Mouse (Mus musculus): ENCODE data around the gene Eif1. TPM values are rescaled to one million over a fixed set of nuclear protein-coding genes. Genes with fewer than 3 reads are reported as not detected.

The Eif1 gene
- total and polyA plus RNA-seq, 2 experiments from 2014 or later = 76.5 to 1,318 TPM

GRCm38 (mm10) chr11:100311656-100312055 lies 8.0 kb upstream of the Eif1 start:
- Histone ChIP-seq H3K9me3 (ENCODE audit: low read length) (no peaks in the 10 kb centered on the region), H3K4me2 (ENCODE audit: low read depth, low read length) (no peak overlapping the region), H3K9ac (replicated peaks; ENCODE audit: low read length) (no peak overlapping the region), H3K4me1 (ENCODE audit: insufficient read depth, low read length) (no peaks in the 10 kb centered on the region), H3K27ac (peak overlapping the region; percentile 41; the same call in 1 of the 2 replicates), H3K4me3 (ENCODE audit: low read length) (no peak overlapping the region), H3K36me3 (ENCODE audit: insufficient read depth, low read length) (no peaks in the 10 kb centered on the region), H3K27me3 (ENCODE audit: insufficient read depth, low read length) (no peaks in the 10 kb centered on the region)
- no peak for ATAC-seq
- no peak for TF ChIP-seq CTCF (IDR thresholded peaks at IDR 0.05; ENCODE audit: low read depth)
- no peak for DNase-seq (ENCODE audit: low spot score)
- WGBS = 74% methylated on average over 1 of the region's 1 CpGs

DNA sequence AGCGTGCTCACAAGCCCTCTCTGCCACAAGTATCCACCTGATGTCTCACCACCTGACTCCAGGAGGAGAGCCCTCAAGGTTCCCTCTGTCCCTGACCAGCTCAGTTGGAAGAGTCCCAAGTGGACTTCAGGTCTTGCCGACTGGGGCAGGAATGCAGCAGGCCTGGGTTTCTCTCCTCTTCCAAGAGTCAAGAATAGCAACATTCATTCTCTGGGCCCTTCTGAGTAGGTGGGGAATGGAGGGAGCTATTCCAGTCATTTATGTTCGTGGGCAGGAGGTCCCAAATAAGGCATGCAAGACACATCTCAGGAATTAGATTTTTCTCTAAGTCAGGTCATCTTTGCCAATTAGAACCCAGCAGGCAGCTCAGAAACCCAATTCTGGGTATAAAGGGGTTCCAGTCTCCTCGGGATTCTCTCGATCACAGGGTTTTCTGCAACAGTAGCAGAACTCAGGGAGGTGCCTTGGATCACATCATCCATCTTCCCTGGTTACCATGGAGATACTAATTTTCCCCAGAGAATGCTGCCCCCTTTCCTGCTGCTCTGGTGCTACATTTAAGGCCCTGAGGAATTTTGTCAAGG lies 7.5 kb upstream of the Eif1 start:
- DNase-seq (ENCODE audit: low spot score) (peak; percentile 55), ATAC-seq (no peak)

DNA sequence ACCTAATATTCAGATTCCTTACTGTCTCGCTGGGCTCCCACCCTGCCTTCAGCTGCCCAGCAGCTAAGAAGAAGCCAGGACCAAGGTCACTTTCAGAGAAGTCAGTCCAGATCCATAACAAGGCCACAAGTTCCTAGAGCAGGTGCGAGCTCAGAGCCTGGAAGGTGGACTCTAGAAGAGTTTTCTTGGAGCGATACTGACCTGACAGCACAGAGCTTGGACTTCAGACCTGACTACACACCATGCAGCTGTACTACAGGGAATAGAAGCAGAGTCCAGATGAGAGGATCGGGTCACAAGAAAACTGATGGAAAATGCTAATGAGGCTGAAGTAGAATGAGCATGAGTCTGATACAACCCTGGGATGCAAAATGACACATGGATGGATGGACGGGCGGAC lies 6.3 kb upstream of the Eif1 start:
- ATAC-seq (no peak), DNase-seq (ENCODE audit: low spot score) (no peak)
- TF ChIP-seq CTCF (IDR thresholded peaks at IDR 0.05; ENCODE audit: low read depth) = no peak
- Histone ChIP-seq H3K4me2 (ENCODE audit: low read depth, low read length) (no peak overlapping the region), H3K36me3 (ENCODE audit: insufficient read depth, low read length) (no peaks in the 10 kb centered on the region), H3K27ac (no peak overlapping the region), H3K9me3 (ENCODE audit: low read length) (no peaks in the 10 kb centered on the region), H3K9ac (replicated peaks; ENCODE audit: low read length) (no peak overlapping the region), H3K4me3 (ENCODE audit: low read length) (no peak overlapping the region), H3K27me3 (ENCODE audit: insufficient read depth, low read length) (no peaks in the 10 kb centered on the region), H3K4me1 (ENCODE audit: insufficient read depth, low read length) (no peaks in the 10 kb centered on the region)
- 87% methylated on average over 6 of the region's 6 CpGs for WGBS

More for the DNA sequence above, 7.5 kb upstream of the Eif1 start:
- TF ChIP-seq CTCF (IDR thresholded peaks at IDR 0.05; ENCODE audit: low read depth) = no peak
- no peak overlapping the region for H3K4me2 ChIP-seq (ENCODE audit: low read depth, low read length)
- no peaks in the 10 kb centered on the region for H3K9me3 ChIP-seq (ENCODE audit: low read length)
- H3K27ac ChIP-seq = peak overlapping the region; percentile 41; the same call in 1 of the 2 replicates
- no peak overlapping the region for H3K9ac ChIP-seq (replicated peaks; ENCODE audit: low read length)
- no peak overlapping the region for H3K4me3 ChIP-seq (ENCODE audit: low read length)
- no peaks in the 10 kb centered on the region for H3K27me3 ChIP-seq (ENCODE audit: insufficient read depth, low read length)
- H3K36me3 ChIP-seq (ENCODE audit: insufficient read depth, low read length) = no peaks in the 10 kb centered on the region
- 19% methylated on average over 5 of the region's 5 CpGs for WGBS
- H3K4me1 ChIP-seq (ENCODE audit: insufficient read depth, low read length) = no peaks in the 10 kb centered on the region

DNA sequence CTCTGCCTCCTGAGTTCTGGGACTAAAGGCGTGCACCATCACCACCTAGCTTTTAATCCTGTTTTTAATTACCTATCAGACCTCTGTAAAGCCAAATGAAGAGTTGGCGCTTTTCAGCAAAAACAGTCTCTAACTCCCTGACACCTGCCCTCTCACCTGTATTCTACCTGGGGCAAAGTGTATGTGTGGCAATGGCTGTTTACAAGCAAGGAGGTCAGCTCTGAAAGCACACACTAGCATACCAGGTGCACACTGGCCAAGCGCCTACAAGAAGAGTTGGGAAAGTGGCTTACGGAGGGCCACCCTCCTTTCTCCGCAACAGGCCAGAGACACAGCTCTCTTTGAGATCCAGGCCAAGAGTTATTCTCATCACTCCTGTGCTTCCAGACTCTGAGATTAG lies 4.2 kb upstream of the Eif1 start:
- H3K4me1 ChIP-seq (ENCODE audit: insufficient read depth, low read length) = no peaks in the 10 kb centered on the region
- ATAC-seq (no peak), DNase-seq (ENCODE audit: low spot score) (no peak)
- no peak for TF ChIP-seq CTCF (IDR thresholded peaks at IDR 0.05; ENCODE audit: low read depth)
- 86% methylated on average over 5 of the region's 5 CpGs for WGBS
- H3K9ac ChIP-seq (replicated peaks; ENCODE audit: low read length) = no peak overlapping the region
- H3K27ac ChIP-seq = no peak overlapping the region
- H3K4me3 ChIP-seq (ENCODE audit: low read length) = no peak overlapping the region
- H3K36me3 ChIP-seq (ENCODE audit: insufficient read depth, low read length) = no peaks in the 10 kb centered on the region
- H3K4me2 ChIP-seq (ENCODE audit: low read depth, low read length) = no peak overlapping the region
- no peaks in the 10 kb centered on the region for H3K27me3 ChIP-seq (ENCODE audit: insufficient read depth, low read length)
- H3K9me3 ChIP-seq (ENCODE audit: low read length) = no peaks in the 10 kb centered on the region

DNA sequence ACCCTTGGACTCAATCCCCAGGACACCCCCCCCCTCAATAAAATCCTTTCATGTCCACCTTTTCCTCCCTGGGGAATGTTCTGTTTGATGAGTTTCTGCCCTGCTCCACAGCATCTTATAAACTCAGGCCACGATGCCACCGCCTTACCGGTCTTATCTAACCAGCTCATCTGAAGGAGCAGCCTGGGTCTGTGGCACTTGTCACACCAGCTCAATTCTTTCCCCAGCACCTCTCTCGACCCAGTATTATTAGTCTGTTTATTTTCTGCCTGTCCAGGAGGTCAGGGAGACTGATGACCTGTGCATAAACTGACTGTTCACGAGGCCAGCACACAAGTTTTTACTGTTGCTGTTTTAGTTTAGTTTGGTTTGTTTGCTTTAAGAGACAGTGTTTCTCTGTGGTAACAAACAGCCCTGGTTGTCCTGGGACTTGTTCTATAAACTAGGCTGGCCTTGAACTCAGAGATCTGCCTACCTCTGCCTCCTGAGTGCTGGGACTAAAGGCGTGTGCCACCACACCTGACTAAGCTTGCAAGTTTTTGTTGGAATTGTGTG lies 1.8 kb upstream of the Eif1 start:
- Histone ChIP-seq H3K4me1 (ENCODE audit: insufficient read depth, low read length) (no peaks in the 10 kb centered on the region), H3K9ac (replicated peaks; ENCODE audit: low read length) (no peak overlapping the region), H3K9me3 (ENCODE audit: low read length) (no peaks in the 10 kb centered on the region), H3K27me3 (ENCODE audit: insufficient read depth, low read length) (no peaks in the 10 kb centered on the region), H3K4me3 (ENCODE audit: low read length) (no peak overlapping the region), H3K36me3 (ENCODE audit: insufficient read depth, low read length) (peaks cover 9% of the 10 kb centered on the region; the same call in 1 of the 2 replicates), H3K4me2 (ENCODE audit: low read depth, low read length) (no peak overlapping the region), H3K27ac (no peak overlapping the region)
- no peak for TF ChIP-seq CTCF (IDR thresholded peaks at IDR 0.05; ENCODE audit: low read depth)
- 81% methylated on average over 6 of the region's 6 CpGs for WGBS
- ATAC-seq (no peak), DNase-seq (ENCODE audit: low spot score) (no peak)

GRCm38 (mm10) chr11:100318529-100319451 lies 895 bp upstream of the Eif1 start:
- peak overlapping the region; percentile 65 for H3K27ac ChIP-seq
- WGBS = 90% methylated on average over 10 of the region's 10 CpGs
- TF ChIP-seq CTCF (IDR thresholded peaks at IDR 0.05; ENCODE audit: low read depth) = no peak
- peak overlapping the region; percentile 38; the same call in 1 of the 2 replicates for H3K9ac ChIP-seq (replicated peaks; ENCODE audit: low read length)
- peaks cover 9% of the 10 kb centered on the region; the same call in 1 of the 2 replicates for H3K36me3 ChIP-seq (ENCODE audit: insufficient read depth, low read length)
- H3K9me3 ChIP-seq (ENCODE audit: low read length) = no peaks in the 10 kb centered on the region
- H3K27me3 ChIP-seq (ENCODE audit: insufficient read depth, low read length) = no peaks in the 10 kb centered on the region
- peak overlapping the region; percentile 78 for H3K4me3 ChIP-seq (ENCODE audit: low read length)
- no peak for ATAC-seq
- peak overlapping the region; percentile 60 for H3K4me2 ChIP-seq (ENCODE audit: low read depth, low read length)
- no peak for DNase-seq (ENCODE audit: low spot score)
- no peaks in the 10 kb centered on the region for H3K4me1 ChIP-seq (ENCODE audit: insufficient read depth, low read length)

All from hindbrain, postnatal 0 days (tissue).